Mouse (Mus musculus): ENCODE results near the gene Nrxn2. TPM values are rescaled to one million over a fixed set of nuclear protein-coding genes. Genes with fewer than 3 reads are reported as not detected.
A peak's percentile ranks its signal among the peaks of the same experiment; 100 is the strongest.

Gene Nrxn2
- polyA plus RNA-seq, 1 experiment from 2014 or later = 28.1 TPM

- no peaks in the 10 kb centered on the region for H3K27me3 ChIP-seq (replicated peaks; ENCODE audit: control insufficient read depth, insufficient read depth, low read length)
- no peaks in the 10 kb centered on the region for H3K9me3 ChIP-seq (ENCODE audit: control insufficient read depth, low read length)
- 65% methylated on average over 7 of the region's 8 CpGs for WGBS
- ATAC-seq = 0 out of 2 replicates have a peak, but pooled peaks have one; percentile 9
- H3K4me3 ChIP-seq (replicated peaks; ENCODE audit: low read length) = no peak overlapping the region
- peak overlapping the region; percentile 7; the same call in 1 of the 2 replicates for H3K27ac ChIP-seq (ENCODE audit: low read length)
- H3K4me2 ChIP-seq (ENCODE audit: low read length) = no peak overlapping the region
- H3K9ac ChIP-seq (replicated peaks; ENCODE audit: low read depth, low read length) = no peak overlapping the region
- H3K36me3 ChIP-seq (ENCODE audit: control insufficient read depth, insufficient read depth) = peaks cover 4% of the 10 kb centered on the region
- peaks cover 33% of the 10 kb centered on the region for H3K4me1 ChIP-seq (replicated peaks; ENCODE audit: control insufficient read depth, insufficient read depth, low read length)
These were observed 34.8 kb downstream of the Nrxn2 start for GRCm38 (mm10) chr19:6453349-6453748.

DNA sequence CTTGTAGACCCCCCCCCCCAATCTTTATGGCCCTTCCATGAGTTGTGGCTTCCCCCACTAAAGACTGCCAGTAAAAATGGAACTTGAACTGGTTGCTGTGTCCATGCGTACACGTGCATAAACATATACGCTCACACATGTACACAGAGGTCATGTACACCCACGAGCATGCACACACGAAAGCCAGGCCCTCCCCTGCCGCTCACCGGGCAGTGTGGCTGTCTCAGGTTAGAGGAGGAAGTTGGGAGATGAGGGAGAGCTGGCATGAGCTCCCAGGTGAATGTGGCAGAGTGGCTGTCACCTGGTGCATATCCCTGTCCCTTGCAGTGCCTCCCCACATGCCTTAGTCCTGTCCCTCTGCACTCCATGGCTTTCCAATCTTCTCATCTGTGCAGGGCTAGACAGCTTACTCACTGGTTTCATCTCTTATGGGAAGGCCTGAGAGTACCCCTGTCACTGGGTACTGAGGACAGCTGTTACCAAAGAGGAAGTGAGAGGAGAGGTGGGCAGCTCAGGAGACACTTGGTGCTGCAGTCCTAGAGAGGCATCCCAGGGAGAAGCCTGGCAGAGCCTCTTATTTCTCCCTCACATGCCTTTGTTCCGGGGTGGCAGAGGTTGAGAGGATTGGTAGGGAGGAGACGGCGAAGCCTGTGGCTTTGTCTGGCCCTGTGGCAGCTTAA, 35.6 kb downstream of the Nrxn2 start:
- no peak for ATAC-seq
- no peaks in the 10 kb centered on the region for H3K9me3 ChIP-seq (ENCODE audit: control insufficient read depth, low read length)
- H3K36me3 ChIP-seq (ENCODE audit: control insufficient read depth, insufficient read depth) = peaks cover 4% of the 10 kb centered on the region
- H3K27ac ChIP-seq (ENCODE audit: low read length) = peak overlapping the region; percentile 20; the same call in 1 of the 2 replicates
- peak overlapping the region; percentile 11; the same call in 1 of the 2 replicates for H3K9ac ChIP-seq (replicated peaks; ENCODE audit: low read depth, low read length)
- no peaks in the 10 kb centered on the region for H3K27me3 ChIP-seq (replicated peaks; ENCODE audit: control insufficient read depth, insufficient read depth, low read length)
- H3K4me3 ChIP-seq (replicated peaks; ENCODE audit: low read length) = no peak overlapping the region
- H3K4me1 ChIP-seq (replicated peaks; ENCODE audit: control insufficient read depth, insufficient read depth, low read length) = peaks cover 31% of the 10 kb centered on the region
- WGBS = 63% methylated on average over 10 of the region's 10 CpGs
- H3K4me2 ChIP-seq (ENCODE audit: low read length) = no peak overlapping the region

GRCm38 (mm10) chr19:6459504-6459903, 41.0 kb downstream of the Nrxn2 start:
- H3K9me3 ChIP-seq (ENCODE audit: control insufficient read depth, low read length) = no peaks in the 10 kb centered on the region
- H3K36me3 ChIP-seq (ENCODE audit: control insufficient read depth, insufficient read depth) = peaks cover 4% of the 10 kb centered on the region
- ATAC-seq = no peak
- no peak overlapping the region for H3K4me2 ChIP-seq (ENCODE audit: low read length)
- no peak overlapping the region for H3K27ac ChIP-seq (ENCODE audit: low read length)
- H3K4me3 ChIP-seq (replicated peaks; ENCODE audit: low read length) = no peak overlapping the region
- H3K9ac ChIP-seq (replicated peaks; ENCODE audit: low read depth, low read length) = no peak overlapping the region
- H3K27me3 ChIP-seq (replicated peaks; ENCODE audit: control insufficient read depth, insufficient read depth, low read length) = no peaks in the 10 kb centered on the region
- WGBS = 92% methylated on average over 6 of the region's 6 CpGs
- H3K4me1 ChIP-seq (replicated peaks; ENCODE audit: control insufficient read depth, insufficient read depth, low read length) = peaks cover 12% of the 10 kb centered on the region

GRCm38 (mm10) chr19:6462841-6463240, 44.3 kb downstream of the Nrxn2 start:
- peaks cover 20% of the 10 kb centered on the region for H3K4me1 ChIP-seq (replicated peaks; ENCODE audit: control insufficient read depth, insufficient read depth, low read length)

GRCm38 (mm10) chr19:6464306-6465071, 46.0 kb downstream of the Nrxn2 start:
- Histone ChIP-seq H3K9ac (replicated peaks; ENCODE audit: low read depth, low read length) (no peak overlapping the region; the same call in 1 of the 2 replicates), H3K4me3 (replicated peaks; ENCODE audit: low read length) (no peak overlapping the region), H3K4me2 (ENCODE audit: low read length) (no peak overlapping the region), H3K9me3 (ENCODE audit: control insufficient read depth, low read length) (no peaks in the 10 kb centered on the region), H3K27me3 (replicated peaks; ENCODE audit: control insufficient read depth, insufficient read depth, low read length) (no peaks in the 10 kb centered on the region), H3K36me3 (ENCODE audit: control insufficient read depth, insufficient read depth) (no peaks in the 10 kb centered on the region), H3K4me1 (replicated peaks; ENCODE audit: control insufficient read depth, insufficient read depth, low read length) (peaks cover 20% of the 10 kb centered on the region), H3K27ac (ENCODE audit: low read length) (no peak overlapping the region; the same call in 1 of the 2 replicates)
- ATAC-seq = peak; percentile 54
- 46% methylated on average over 10 of the region's 10 CpGs for WGBS

More at GRCm38 (mm10) chr19:6462841-6463240, 44.3 kb downstream of the Nrxn2 start:
- no peaks in the 10 kb centered on the region for H3K9me3 ChIP-seq (ENCODE audit: control insufficient read depth, low read length)
- H3K27me3 ChIP-seq (replicated peaks; ENCODE audit: control insufficient read depth, insufficient read depth, low read length) = no peaks in the 10 kb centered on the region
- H3K9ac ChIP-seq (replicated peaks; ENCODE audit: low read depth, low read length) = no peak overlapping the region
- no peak overlapping the region for H3K4me2 ChIP-seq (ENCODE audit: low read length)
- H3K4me3 ChIP-seq (replicated peaks; ENCODE audit: low read length) = no peak overlapping the region
- 42% methylated on average over 6 of the region's 6 CpGs for WGBS
- no peak overlapping the region for H3K27ac ChIP-seq (ENCODE audit: low read length)
- H3K36me3 ChIP-seq (ENCODE audit: control insufficient read depth, insufficient read depth) = no peaks in the 10 kb centered on the region; the same call in 1 of the 2 replicates
- no peak for ATAC-seq

DNA sequence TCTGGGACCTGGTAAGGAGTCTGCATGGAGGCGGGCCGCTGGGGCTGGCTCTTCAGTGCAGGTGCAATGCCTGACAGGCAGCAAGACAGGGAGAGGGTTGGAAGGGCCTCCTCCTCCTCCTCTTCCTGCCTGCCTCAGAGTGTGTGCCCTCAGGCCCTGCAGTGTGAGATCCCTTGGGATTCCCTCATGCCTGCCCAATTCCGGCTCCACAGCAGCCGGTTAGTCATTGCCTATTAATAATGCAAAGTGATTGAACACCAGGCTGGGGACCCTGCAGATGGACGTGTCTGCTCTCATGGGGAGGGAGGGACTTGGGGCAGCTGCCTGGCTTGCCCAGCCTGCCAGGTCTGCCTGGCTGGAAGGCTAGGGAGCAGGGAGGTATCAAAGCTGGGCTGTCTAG, 46.6 kb downstream of the Nrxn2 start:
- peaks cover 20% of the 10 kb centered on the region for H3K4me1 ChIP-seq (replicated peaks; ENCODE audit: control insufficient read depth, insufficient read depth, low read length)
- peak; percentile 63 for ATAC-seq
- no peak overlapping the region; the same call in 1 of the 2 replicates for H3K27ac ChIP-seq (ENCODE audit: low read length)
- no peaks in the 10 kb centered on the region for H3K36me3 ChIP-seq (ENCODE audit: control insufficient read depth, insufficient read depth)
- WGBS = 38% methylated on average over 5 of the region's 5 CpGs
- no peaks in the 10 kb centered on the region for H3K27me3 ChIP-seq (replicated peaks; ENCODE audit: control insufficient read depth, insufficient read depth, low read length)
- no peak overlapping the region for H3K4me2 ChIP-seq (ENCODE audit: low read length)
- no peak overlapping the region for H3K9ac ChIP-seq (replicated peaks; ENCODE audit: low read depth, low read length)
- no peaks in the 10 kb centered on the region for H3K9me3 ChIP-seq (ENCODE audit: control insufficient read depth, low read length)
- H3K4me3 ChIP-seq (replicated peaks; ENCODE audit: low read length) = no peak overlapping the region

DNA sequence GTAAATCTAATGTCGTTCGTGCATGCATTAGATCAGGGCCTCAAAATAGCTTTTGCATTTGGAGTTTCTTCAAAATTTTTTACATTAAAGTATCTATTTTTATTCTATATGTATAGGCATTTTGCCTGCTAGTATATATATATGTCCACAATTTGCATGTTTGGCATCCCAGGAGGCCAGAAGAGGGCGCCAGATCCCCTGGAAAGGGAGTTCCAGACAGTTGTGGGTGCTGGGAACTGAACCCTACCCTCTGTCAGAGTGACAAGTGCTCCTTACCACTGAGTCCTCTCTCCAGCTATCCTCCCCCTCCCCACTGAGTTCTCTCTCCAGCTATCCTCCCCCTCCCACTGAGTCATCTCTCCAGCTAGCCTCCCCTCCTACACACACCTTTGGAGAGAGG, 48.4 kb downstream of the Nrxn2 start:
- no peak for ATAC-seq
- 82% methylated on average over 3 of the region's 3 CpGs for WGBS
- H3K27ac ChIP-seq (ENCODE audit: low read length) = no peak overlapping the region
- H3K4me3 ChIP-seq (replicated peaks; ENCODE audit: low read length) = no peak overlapping the region
- peaks cover 20% of the 10 kb centered on the region for H3K4me1 ChIP-seq (replicated peaks; ENCODE audit: control insufficient read depth, insufficient read depth, low read length)
- no peak overlapping the region for H3K9ac ChIP-seq (replicated peaks; ENCODE audit: low read depth, low read length)
- no peak overlapping the region for H3K4me2 ChIP-seq (ENCODE audit: low read length)
- no peaks in the 10 kb centered on the region for H3K9me3 ChIP-seq (ENCODE audit: control insufficient read depth, low read length)
- no peaks in the 10 kb centered on the region for H3K36me3 ChIP-seq (ENCODE audit: control insufficient read depth, insufficient read depth)
- H3K27me3 ChIP-seq (replicated peaks; ENCODE audit: control insufficient read depth, insufficient read depth, low read length) = no peaks in the 10 kb centered on the region

DNA sequence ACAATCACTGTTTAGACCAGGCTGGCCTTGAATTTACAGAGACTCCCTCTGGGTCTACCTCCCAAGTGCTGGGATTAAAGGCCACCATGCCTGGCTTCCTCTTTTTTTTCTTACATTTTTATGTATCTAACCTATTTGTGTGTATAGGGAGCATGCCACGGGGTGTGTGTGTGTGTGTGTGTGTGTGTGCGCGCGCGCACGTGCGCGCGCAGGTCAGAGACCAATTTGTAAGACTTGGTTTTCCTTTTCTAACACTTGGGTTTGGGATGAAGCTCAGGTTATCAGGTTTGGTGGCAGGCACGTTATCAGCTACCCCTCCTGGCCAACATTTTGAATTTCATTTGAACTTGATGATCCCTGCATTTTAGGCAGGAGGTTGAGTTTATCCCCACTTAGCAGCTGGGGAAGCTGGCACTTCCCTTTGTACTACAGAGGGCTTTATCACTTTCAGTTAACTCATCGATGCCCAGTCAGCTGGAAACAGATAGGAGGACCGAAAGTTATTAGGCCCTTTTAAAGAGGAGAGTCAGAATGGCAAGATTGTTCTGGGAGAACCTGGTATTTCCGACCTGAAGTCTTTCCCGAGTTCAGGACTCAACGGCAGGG, 48.9 kb downstream of the Nrxn2 start:
- H3K36me3 ChIP-seq (ENCODE audit: control insufficient read depth, insufficient read depth) = no peaks in the 10 kb centered on the region
- ATAC-seq = no peak
- H3K9me3 ChIP-seq (ENCODE audit: control insufficient read depth, low read length) = no peaks in the 10 kb centered on the region
- no peaks in the 10 kb centered on the region for H3K27me3 ChIP-seq (replicated peaks; ENCODE audit: control insufficient read depth, insufficient read depth, low read length)
- H3K4me3 ChIP-seq (replicated peaks; ENCODE audit: low read length) = no peak overlapping the region
- peaks cover 20% of the 10 kb centered on the region for H3K4me1 ChIP-seq (replicated peaks; ENCODE audit: control insufficient read depth, insufficient read depth, low read length)
- no peak overlapping the region for H3K9ac ChIP-seq (replicated peaks; ENCODE audit: low read depth, low read length)
- H3K4me2 ChIP-seq (ENCODE audit: low read length) = no peak overlapping the region
- H3K27ac ChIP-seq (ENCODE audit: low read length) = no peak overlapping the region
- 90% methylated on average over 15 of the region's 15 CpGs for WGBS

GRCm38 (mm10) chr19:6471630-6472029, 53.1 kb downstream of the Nrxn2 start:
- Histone ChIP-seq H3K4me2 (ENCODE audit: low read length) (no peak overlapping the region), H3K27me3 (replicated peaks; ENCODE audit: control insufficient read depth, insufficient read depth, low read length) (no peaks in the 10 kb centered on the region), H3K9ac (replicated peaks; ENCODE audit: low read depth, low read length) (no peak overlapping the region), H3K27ac (ENCODE audit: low read length) (no peak overlapping the region), H3K9me3 (ENCODE audit: control insufficient read depth, low read length) (no peaks in the 10 kb centered on the region), H3K36me3 (ENCODE audit: control insufficient read depth, insufficient read depth) (peaks cover 8% of the 10 kb centered on the region; the same call in 1 of the 2 replicates), H3K4me3 (replicated peaks; ENCODE audit: low read length) (no peak overlapping the region), H3K4me1 (replicated peaks; ENCODE audit: control insufficient read depth, insufficient read depth, low read length) (no peaks in the 10 kb centered on the region)
- no peak for ATAC-seq
- WGBS = 87% methylated on average over 4 of the region's 5 CpGs
